Mouse (Mus musculus) lung, embryonic 15.5 days (tissue): Measurements from ENCODE around the gene Spata5. TPM values are rescaled to one million over a fixed set of nuclear protein-coding genes. Genes with fewer than 3 reads are reported as not detected.

Source experiments
- ATAC-seq: fragments of 200-750 bp; cut with Nextera tagmentation; 2 replicates; pipeline ENCODE4 v1.8.0; 2017; ENCODE audit warnings: moderate number of reproducible peaks, borderline replicate concordance; ENCODE audit not compliant: low FRiP score, low TSS enrichment; ENCODE audit errors: extremely low read depth
- H3K27ac ChIP-seq: fragments of 300-500 bp; sonication (generic); 2 replicates; pipeline ENCODE4 v1.5.1; 2015; ENCODE audit warnings: moderate library complexity, mild to moderate bottlenecking, inconsistent platforms
- H3K27me3 ChIP-seq: fragments of 300-500 bp; sonication (generic); 2 replicates; pipeline ENCODE4 v1.6.1; 2015; ENCODE audit warnings: inconsistent platforms
- H3K36me3 ChIP-seq: fragments of 300-500 bp; sonication (generic); 2 replicates; pipeline ENCODE4 v1.6.1; 2015; ENCODE audit warnings: inconsistent platforms
- H3K4me1 ChIP-seq: fragments of 300-500 bp; sonication (generic); 2 replicates; pipeline ENCODE4 v1.6.1; 2015; ENCODE audit warnings: inconsistent platforms
- H3K4me2 ChIP-seq: fragments of 300-500 bp; sonication (generic); 2 replicates; pipeline ENCODE4 v1.6.1; 2015; ENCODE audit warnings: inconsistent platforms, mild to moderate bottlenecking, moderate library complexity
- H3K4me3 ChIP-seq: fragments of 300-500 bp; sonication (generic); 2 replicates; pipeline ENCODE4 v1.5.1; 2015; ENCODE audit warnings: mild to moderate bottlenecking, inconsistent platforms
- H3K9ac ChIP-seq: fragments of 300-500 bp; sonication (generic); 2 replicates; pipeline ENCODE4 v1.6.1; 2015; ENCODE audit warnings: inconsistent platforms
- H3K9me3 ChIP-seq: fragments of 300-500 bp; sonication (generic); 2 replicates; pipeline ENCODE4 v1.6.1; 2016; ENCODE audit warnings: inconsistent platforms
- WGBS: fragments of 180-500 bp; shearing (Covaris S2); methylation state at CpG from one replicate; pipeline ENCODE4 v1.1.7; 2015; 5-methylcytosine and 5-hydroxymethylcytosine counted together
- polyA plus RNA-seq: library from polyadenylated mRNA; unstranded; fragments of >200 nt; fragmentation: Nextera tagmentation; extraction: Ambion mirVana; gene quantifications from 2 replicates; pipeline ENCODE4 v1.2.1, GENCODE M21; 2015

The Spata5 gene
- polyA plus RNA-seq, 1 experiment from 2014 or later, result 31.5 TPM

DNA sequence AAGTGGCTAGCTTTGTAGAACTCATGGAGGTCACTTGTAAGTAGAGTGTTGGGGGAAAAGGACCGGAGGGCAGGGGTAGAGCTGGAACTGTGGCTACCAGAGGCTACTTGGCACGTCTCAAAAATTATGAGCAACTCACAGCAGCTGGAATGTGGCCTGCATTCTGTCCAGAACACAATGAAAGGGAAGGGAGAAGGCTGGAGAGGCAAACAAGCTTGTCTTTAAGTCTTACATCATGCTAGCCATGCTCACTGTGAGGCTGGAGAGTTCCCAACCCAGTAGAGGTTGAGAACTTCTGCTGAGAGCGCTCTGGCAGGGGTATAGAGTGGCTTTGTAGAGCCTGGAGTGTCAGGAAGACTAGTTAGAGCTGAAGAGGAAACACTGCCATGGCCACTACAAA lies 22.1 kb upstream of the Spata5 start:
- ATAC-seq, result no peak
- peak overlapping the region; percentile 77 for H3K27ac ChIP-seq
- 77% methylated on average over 3 of the region's 3 CpGs for WGBS
- no peak overlapping the region for H3K4me3 ChIP-seq
- no peaks in the 10 kb centered on the region for H3K27me3 ChIP-seq
- peaks cover 8% of the 10 kb centered on the region; the same call in 1 of the 2 replicates for H3K4me1 ChIP-seq
- H3K4me2 ChIP-seq, result no peak overlapping the region
- no peaks in the 10 kb centered on the region for H3K36me3 ChIP-seq
- no peaks in the 10 kb centered on the region for H3K9me3 ChIP-seq
- H3K9ac ChIP-seq, result no peak overlapping the region

DNA sequence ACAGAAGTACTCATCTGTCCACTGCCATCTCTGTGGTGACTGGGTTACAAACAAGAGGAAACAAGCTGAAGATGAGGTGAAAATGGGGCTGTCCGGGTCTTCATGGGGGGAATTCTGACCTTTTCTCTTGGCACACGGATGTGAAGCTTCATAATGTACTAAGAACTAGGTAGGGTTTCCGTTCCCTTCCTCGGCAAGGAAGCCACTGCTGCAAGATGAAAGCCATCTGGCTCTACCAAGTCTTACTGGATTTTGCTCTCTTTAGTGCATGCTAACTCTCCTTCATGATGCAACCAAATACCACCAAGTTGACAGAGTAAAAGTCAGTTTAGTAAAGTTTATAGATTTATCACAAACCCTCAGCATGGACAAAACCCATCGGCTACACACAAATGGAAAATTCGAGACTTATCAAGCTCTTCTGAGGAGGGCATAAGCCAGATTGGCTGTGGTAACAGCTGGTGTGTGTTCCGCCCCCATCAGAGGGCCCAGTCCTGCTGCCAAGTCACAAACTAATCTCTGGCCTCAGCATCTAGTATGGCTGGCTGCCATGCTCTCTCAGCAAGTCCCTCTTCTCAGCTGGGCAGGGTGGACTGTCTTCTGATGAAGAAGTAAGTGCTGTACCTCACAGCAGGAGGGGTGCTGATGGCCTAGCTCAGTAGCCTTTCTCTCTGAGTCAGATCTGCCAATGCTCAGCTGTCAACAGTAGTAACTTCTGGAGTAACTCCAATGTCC lies 20.9 kb upstream of the Spata5 start:
- H3K27me3 ChIP-seq, result no peaks in the 10 kb centered on the region
- H3K4me3 ChIP-seq, result no peak overlapping the region
- no peak overlapping the region for H3K4me2 ChIP-seq
- H3K27ac ChIP-seq, result peak overlapping the region; percentile 77
- H3K4me1 ChIP-seq, result peaks cover 8% of the 10 kb centered on the region; the same call in 1 of the 2 replicates
- ATAC-seq, result peak; percentile 92
- H3K36me3 ChIP-seq, result no peaks in the 10 kb centered on the region
- no peak overlapping the region for H3K9ac ChIP-seq
- H3K9me3 ChIP-seq, result no peaks in the 10 kb centered on the region
- 50% methylated on average over 7 of the region's 7 CpGs for WGBS

DNA sequence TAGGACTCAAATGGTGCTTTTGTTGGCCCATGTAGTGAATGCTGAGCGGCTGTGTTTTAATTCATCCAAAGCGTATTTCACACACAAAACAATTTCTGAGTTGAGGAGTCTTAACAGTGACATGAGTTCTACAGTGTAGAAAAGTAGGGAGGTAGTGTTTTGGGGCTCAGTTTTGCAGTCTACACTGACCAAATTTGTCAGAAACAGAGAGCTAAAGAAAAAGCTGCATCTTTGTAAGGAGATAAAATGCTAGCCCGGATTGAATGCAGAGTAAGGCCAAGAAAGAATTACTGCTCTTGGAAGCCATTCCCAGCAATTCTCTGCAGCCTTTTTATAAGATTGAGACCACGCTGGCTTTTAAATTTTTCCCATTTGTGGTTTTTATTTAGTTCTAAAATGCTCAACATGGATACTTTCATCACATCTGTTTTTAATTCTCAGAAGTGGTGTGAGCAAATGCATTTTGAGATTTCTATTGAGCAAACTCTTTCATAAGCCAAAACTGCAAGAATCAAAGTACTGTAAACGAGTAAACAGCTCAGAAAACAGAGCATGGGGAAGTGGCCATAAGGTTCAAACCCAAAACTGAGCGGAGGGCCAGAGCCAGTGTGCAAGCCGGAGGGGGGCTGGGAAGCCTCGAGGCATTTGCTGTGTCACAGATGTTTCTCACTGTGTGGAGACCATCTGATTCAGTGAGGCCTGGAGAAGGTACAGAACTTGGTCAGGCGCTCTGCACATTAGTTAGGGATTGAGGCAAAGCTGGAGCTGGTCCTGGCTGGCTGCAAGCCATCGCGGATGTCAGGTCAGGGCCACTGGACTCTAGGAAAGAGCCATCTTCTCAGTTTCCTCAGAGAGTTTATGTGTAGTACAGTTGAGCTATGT lies 17.7 kb upstream of the Spata5 start:
- no peaks in the 10 kb centered on the region for H3K27me3 ChIP-seq
- H3K4me1 ChIP-seq, result peaks cover 8% of the 10 kb centered on the region; the same call in 1 of the 2 replicates
- H3K27ac ChIP-seq, result peak overlapping the region; percentile 73
- WGBS, result 68% methylated on average over 11 of the region's 11 CpGs
- no peak; the same call in 1 of the 2 replicates for ATAC-seq
- H3K4me3 ChIP-seq, result no peak overlapping the region
- no peaks in the 10 kb centered on the region for H3K36me3 ChIP-seq
- no peak overlapping the region for H3K4me2 ChIP-seq
- no peaks in the 10 kb centered on the region for H3K9me3 ChIP-seq
- H3K9ac ChIP-seq, result no peak overlapping the region

DNA sequence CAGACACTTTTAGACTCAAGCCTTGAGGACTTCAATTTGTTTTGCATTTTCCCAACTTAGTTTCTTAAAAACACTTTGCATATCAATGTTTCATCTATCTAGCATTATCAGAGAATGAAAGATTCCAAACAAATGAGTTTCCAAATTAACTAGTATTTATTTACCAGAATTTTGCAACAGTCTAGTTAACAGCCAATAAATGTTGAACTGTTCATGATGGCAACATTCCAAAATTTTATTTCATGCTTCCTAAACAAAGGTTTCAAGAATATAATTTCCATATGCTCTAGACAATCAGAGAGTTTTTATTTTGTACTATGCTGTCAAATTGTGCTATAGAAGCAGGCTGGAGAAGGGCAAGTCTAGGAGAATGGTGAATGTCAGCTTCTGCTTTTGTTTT lies 12.1 kb upstream of the Spata5 start:
- peak; percentile 19; the same call in 1 of the 2 replicates for ATAC-seq
- Histone ChIP-seq H3K27me3 (no peaks in the 10 kb centered on the region), H3K9me3 (no peaks in the 10 kb centered on the region), H3K9ac (no peak overlapping the region), H3K4me1 (peaks cover 5% of the 10 kb centered on the region; the same call in 1 of the 2 replicates), H3K36me3 (no peaks in the 10 kb centered on the region), H3K4me3 (no peak overlapping the region), H3K4me2 (no peak overlapping the region), H3K27ac (no peak overlapping the region)

DNA sequence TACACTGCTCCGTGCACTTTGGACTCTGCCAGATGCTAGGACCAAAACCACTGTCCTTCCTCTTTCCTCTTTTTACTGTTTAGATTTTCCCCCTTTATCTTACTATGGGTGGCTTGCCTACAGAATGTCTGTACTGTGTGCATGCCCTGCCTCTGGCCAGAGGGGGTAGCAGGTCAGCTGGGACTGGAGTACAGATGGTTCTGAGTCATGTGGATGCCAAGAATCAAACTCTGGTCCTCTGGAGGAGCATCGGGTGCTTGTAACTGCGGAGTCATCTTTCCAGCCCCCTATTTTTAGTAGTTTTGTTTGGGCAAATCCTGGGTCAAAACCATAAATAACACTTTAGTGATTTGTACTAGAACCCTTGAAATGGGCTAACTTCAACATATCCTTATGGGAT lies 6.2 kb upstream of the Spata5 start:
- 71% methylated on average over 3 of the region's 3 CpGs for WGBS
- H3K4me1 ChIP-seq, result peaks cover 5% of the 10 kb centered on the region
- no peaks in the 10 kb centered on the region for H3K27me3 ChIP-seq
- ATAC-seq, result no peak
- no peaks in the 10 kb centered on the region for H3K36me3 ChIP-seq
- no peak overlapping the region for H3K4me2 ChIP-seq
- no peak overlapping the region for H3K9ac ChIP-seq
- no peak overlapping the region for H3K4me3 ChIP-seq
- no peaks in the 10 kb centered on the region for H3K9me3 ChIP-seq
- no peak overlapping the region for H3K27ac ChIP-seq

DNA sequence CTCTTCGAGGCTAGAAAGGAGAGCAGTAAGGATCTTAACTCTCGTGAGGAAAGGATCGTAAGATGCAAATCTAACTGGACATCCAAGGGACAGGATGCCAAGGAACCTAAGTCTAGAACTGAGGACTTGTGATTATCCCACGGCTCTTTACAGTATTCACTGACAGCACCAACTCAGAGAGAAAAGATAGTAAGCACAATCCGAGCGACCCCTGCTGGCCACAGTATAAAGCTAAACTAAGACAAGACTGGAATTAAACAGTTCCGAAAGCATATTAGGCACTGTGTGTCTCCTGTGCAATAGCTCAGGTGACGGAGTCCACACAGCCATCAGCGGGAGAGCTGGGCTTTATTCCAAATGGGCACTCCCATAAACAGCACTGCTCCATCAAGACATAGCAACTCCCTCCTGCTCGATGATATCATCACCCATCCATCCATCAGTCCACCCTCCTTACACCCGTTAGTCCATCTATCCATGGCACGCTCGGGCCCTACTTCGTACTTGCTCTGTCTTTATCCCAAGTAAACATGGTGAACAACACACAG lies 5.2 kb upstream of the Spata5 start:
- Histone ChIP-seq H3K9me3 (no peaks in the 10 kb centered on the region), H3K4me3 (no peak overlapping the region), H3K27ac (no peak overlapping the region), H3K36me3 (no peaks in the 10 kb centered on the region), H3K27me3 (no peaks in the 10 kb centered on the region), H3K4me2 (no peak overlapping the region), H3K9ac (no peak overlapping the region), H3K4me1 (peaks cover 8% of the 10 kb centered on the region)
- WGBS, result 45% methylated on average over 14 of the region's 14 CpGs
- ATAC-seq, result no peak

DNA sequence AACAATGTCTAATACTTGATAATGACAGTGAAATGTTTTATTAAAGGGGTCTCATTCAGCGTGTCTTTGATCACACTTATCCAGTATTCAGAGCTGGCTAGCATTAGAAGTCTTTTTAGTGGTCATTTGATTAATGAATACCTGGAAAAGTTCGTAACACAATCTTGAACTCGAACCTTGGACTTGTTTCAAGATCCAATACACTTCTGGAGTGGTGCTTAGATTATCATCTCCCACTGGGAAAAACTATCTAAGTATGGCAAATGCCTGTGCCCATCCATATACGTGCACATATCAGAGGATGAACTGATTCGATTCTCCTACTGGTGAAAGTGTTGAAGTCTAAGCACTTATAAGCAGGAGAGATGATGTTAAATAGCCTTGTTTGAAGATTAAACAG lies 1.4 kb upstream of the Spata5 start:
- Histone ChIP-seq H3K9ac (peak overlapping the region; percentile 63; the same call in 1 of the 2 replicates), H3K4me2 (peak overlapping the region; percentile 63), H3K27me3 (no peaks in the 10 kb centered on the region), H3K36me3 (no peaks in the 10 kb centered on the region), H3K4me3 (peak overlapping the region; percentile 74), H3K4me1 (peaks cover 18% of the 10 kb centered on the region), H3K9me3 (no peaks in the 10 kb centered on the region), H3K27ac (no peak overlapping the region)
- no peak for ATAC-seq
- WGBS, result 58% methylated on average over 5 of the region's 5 CpGs

DNA sequence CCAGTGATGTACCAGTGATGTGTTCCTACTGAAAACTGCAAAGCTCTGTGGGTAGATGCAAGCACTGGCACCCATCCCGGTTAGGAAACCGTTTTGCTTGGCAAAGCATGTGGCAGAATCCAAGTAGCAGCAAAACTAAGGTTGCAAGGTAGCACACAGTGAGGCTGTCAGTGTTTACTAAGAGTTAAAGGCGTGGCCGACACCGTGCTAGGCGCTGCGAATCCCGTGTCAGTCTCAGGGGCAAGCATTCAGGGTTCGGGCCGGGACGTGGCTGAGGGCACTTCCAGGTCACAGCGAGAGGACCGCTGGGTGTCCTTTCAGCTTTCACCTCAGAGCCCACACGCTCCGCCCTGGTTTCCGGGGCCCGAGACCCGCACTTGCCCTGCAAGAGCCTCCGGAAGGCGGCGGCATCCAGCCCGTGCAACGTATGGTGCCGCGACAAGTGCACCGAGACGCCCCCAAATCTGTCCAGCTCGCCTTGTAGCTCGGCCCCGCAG lies 687 bp upstream of the Spata5 start:
- Histone ChIP-seq H3K27me3 (no peaks in the 10 kb centered on the region), H3K4me1 (peaks cover 18% of the 10 kb centered on the region), H3K4me3 (peak overlapping the region; percentile 74), H3K36me3 (no peaks in the 10 kb centered on the region), H3K9ac (peak overlapping the region; percentile 63), H3K4me2 (peak overlapping the region; percentile 63), H3K27ac (peak overlapping the region; percentile 87), H3K9me3 (no peaks in the 10 kb centered on the region)
- WGBS, result under 1% methylated on average over 30 of the region's 30 CpGs
- ATAC-seq, result no peak

DNA sequence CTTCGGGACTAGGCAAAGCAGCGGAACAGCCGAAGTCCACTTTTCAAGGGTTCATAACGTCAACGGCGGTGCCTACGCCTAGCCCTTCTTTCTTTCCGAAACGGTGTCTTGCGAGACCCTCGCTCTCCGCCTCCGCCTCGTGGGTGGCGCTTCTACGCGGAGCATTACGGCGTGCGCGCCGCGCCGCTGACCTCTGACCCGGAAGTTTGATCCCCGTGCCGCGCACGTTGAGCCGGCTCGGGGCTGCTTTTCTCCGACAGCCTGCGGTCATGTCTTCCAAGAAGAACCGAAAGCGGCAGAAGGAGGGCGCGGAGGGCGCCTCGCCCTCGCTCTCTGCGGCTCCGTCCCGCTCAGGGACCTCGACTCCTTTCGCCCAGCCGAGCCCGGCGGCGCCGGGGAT lies 376 bp downstream of the Spata5 start, which contains the start of gene Nudt6:
TSS of gene Nudt6 (minus strand) at position 140 of the 400 bp plus-strand sequence.
- Histone ChIP-seq H3K9me3 (no peaks in the 10 kb centered on the region), H3K27me3 (no peaks in the 10 kb centered on the region), H3K4me3 (peak within 1 kb of the TSS; percentile 99), H3K36me3 (no peaks in the 10 kb centered on the region), H3K4me2 (peak within 1 kb of the TSS; percentile 79), H3K27ac (peak within 1 kb of the TSS; percentile 93), H3K9ac (peak within 1 kb of the TSS; percentile 77), H3K4me1 (peaks cover 16% of the 10 kb centered on the region)
- ATAC-seq, result peak; percentile 86
- WGBS, result under 1% methylated on average over 47 of the region's 50 CpGs

DNA sequence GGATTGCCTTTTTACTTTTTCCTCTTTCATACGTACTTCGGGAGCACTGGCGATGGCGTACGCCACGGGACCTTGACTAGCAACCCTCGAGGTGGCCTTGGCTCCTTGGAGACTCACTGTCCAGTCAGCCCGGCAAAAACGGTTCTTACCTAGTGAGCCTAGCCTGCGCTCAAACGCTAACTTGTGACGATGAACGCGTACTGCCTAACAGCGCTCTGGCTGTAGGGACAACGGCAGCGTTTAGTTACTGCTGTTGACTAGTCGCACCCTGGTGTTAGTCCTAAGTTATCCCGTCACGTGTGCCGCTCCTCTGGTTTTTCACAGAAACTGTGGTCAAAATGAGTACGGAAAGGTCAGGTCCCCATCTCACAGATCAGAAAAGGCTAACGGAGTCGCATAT lies 945 bp downstream of the Spata5 start:
- WGBS, result under 1% methylated on average over 24 of the region's 24 CpGs
- no peak for ATAC-seq

DNA sequence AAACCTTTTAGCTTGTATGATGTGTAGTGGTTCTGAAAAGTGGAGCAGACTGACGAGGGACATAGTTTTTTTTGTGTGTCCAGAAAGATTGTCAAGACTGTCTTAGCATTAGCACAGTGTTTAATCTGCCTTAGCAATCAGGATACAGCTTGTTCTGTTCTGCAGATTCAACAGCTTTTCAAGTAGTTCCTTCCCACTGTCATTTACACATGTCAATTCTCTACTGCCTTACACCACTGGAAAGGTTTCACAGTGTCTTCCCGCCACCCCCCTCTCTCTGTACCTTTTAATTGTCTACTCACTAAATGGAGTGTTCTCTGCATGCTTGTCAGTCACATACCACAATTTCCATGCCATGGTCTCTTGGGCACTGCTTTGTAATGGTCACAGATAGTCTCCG lies 1.5 kb downstream of the Spata5 start:
- no peak overlapping the region for H3K27ac ChIP-seq
- WGBS, result 11% methylated on average over 3 of the region's 3 CpGs

More for the DNA sequence above, 945 bp downstream of the Spata5 start:
- no peaks in the 10 kb centered on the region for H3K36me3 ChIP-seq
- H3K4me3 ChIP-seq, result peak overlapping the region; percentile 99
- peak overlapping the region; percentile 77 for H3K9ac ChIP-seq
- peak overlapping the region; percentile 79 for H3K4me2 ChIP-seq
- no peaks in the 10 kb centered on the region for H3K27me3 ChIP-seq
- no peaks in the 10 kb centered on the region for H3K9me3 ChIP-seq
- peak overlapping the region; percentile 93 for H3K27ac ChIP-seq
- peaks cover 16% of the 10 kb centered on the region for H3K4me1 ChIP-seq

More for the DNA sequence above, 1.5 kb downstream of the Spata5 start:
- no peak for ATAC-seq
- no peaks in the 10 kb centered on the region for H3K9me3 ChIP-seq
- H3K4me1 ChIP-seq, result peaks cover 16% of the 10 kb centered on the region
- H3K27me3 ChIP-seq, result no peaks in the 10 kb centered on the region
- H3K4me2 ChIP-seq, result peak overlapping the region; percentile 79
- H3K9ac ChIP-seq, result peak overlapping the region; percentile 77
- no peaks in the 10 kb centered on the region; the same call in 1 of the 2 replicates for H3K36me3 ChIP-seq
- H3K4me3 ChIP-seq, result peak overlapping the region; percentile 99
